Mouse (Mus musculus) megakaryocyte, embryonic 14.5 days (primary cell): Measurements from ENCODE around the gene C1rb. TPM values are rescaled to one million over a fixed set of nuclear protein-coding genes. Genes with fewer than 3 reads are reported as not detected.
"Not testable (repeated sequence)": the region's sequence is repeated elsewhere in the genome, so short reads cannot be mapped to it uniquely, and the experiment has no call there.

Experiments used
- H3K27me3 ChIP-seq: replicated peaks from 2 replicates; pipeline ENCODE3; 2012; ENCODE audit warnings: inconsistent platforms
- H3K36me3 ChIP-seq: replicated peaks from 2 replicates; pipeline ENCODE3; 2012; ENCODE audit warnings: low read length, inconsistent platforms, mixed read lengths
- H3K4me1 ChIP-seq: 2 replicates; pipeline ENCODE4 v1.6.1; 2012; ENCODE audit warnings: inconsistent platforms
- H3K4me3 ChIP-seq: replicated peaks from 2 replicates; pipeline ENCODE3; 2012; ENCODE audit warnings: moderate library complexity, mild to moderate bottlenecking, inconsistent platforms
- H3K9me3 ChIP-seq: 2 replicates; pipeline ENCODE4 v1.6.1; 2012; ENCODE audit warnings: inconsistent platforms
- FLI1 ChIP-seq: IDR thresholded peaks from 2 replicates; pipeline ENCODE4 v1.6.1; 2012; ENCODE audit warnings: low read length, inconsistent platforms, mixed read lengths
- GATA1 ChIP-seq: IDR thresholded peaks from 3 replicates; pipeline ENCODE4 v1.6.1; 2012; ENCODE audit warnings: mixed read lengths, low read length, inconsistent platforms, borderline replicate concordance
- polyA plus RNA-seq: library from polyadenylated mRNA; stranded (reverse); fragments of >175 nt; gene quantifications from 2 replicates; pipeline ENCODE4 v1.2.3, GENCODE M21; 2012; ENCODE audit warnings: low replicate concordance; ENCODE audit not compliant: insufficient read depth

C1rb gene
- polyA plus RNA-seq, result not detected in 2 replicates

GRCm38 (mm10) chr6:124570026-124570425 lies at the start of gene C1rb:
TSS of gene C1rb (plus strand) at chr6:124570294.
- Histone ChIP-seq H3K4me3 (no peak within 1 kb of the TSS), H3K9me3 (no peaks in the 10 kb centered on the region), H3K27me3 (peaks cover 9% of the 10 kb centered on the region), H3K36me3 (no peaks in the 10 kb centered on the region), H3K4me1 (peaks cover 4% of the 10 kb centered on the region; the same call in 1 of the 2 replicates)
- TF ChIP-seq FLI1 (no peak), GATA1 (no peak)

GRCm38 (mm10) chr6:124522082-124522481 lies 48.0 kb upstream of the C1rb start:
- H3K4me3 ChIP-seq, H3K9me3 ChIP-seq, H3K4me1 ChIP-seq, H3K27me3 ChIP-seq, H3K36me3 ChIP-seq: not testable (repeated sequence)

- Histone ChIP-seq H3K36me3 (no peaks in the 10 kb centered on the region), H3K9me3 (no peaks in the 10 kb centered on the region), H3K4me3 (no peak overlapping the region), H3K4me1 (no peaks in the 10 kb centered on the region), H3K27me3 (peaks cover 5% of the 10 kb centered on the region)
- TF ChIP-seq GATA1 (no peak), FLI1 (no peak)
These were observed 42.2 kb upstream of the C1rb start for GRCm38 (mm10) chr6:124527881-124528280.

- Histone ChIP-seq H3K36me3 (no peaks in the 10 kb centered on the region), H3K4me1 (no peaks in the 10 kb centered on the region), H3K4me3 (no peak overlapping the region), H3K27me3 (peaks cover 5% of the 10 kb centered on the region), H3K9me3 (no peaks in the 10 kb centered on the region)
- TF ChIP-seq FLI1, result no peak
- no peak for TF ChIP-seq GATA1
These were observed 39.0 kb upstream of the C1rb start for GRCm38 (mm10) chr6:124531077-124531476.

GRCm38 (mm10) chr6:124536125-124536829 lies 33.8 kb upstream of the C1rb start:
- not testable (repeated sequence) for H3K4me3 ChIP-seq, H3K36me3 ChIP-seq, H3K4me1 ChIP-seq, H3K9me3 ChIP-seq, H3K27me3 ChIP-seq

GRCm38 (mm10) chr6:124541176-124541575 lies 28.9 kb upstream of the C1rb start:
- H3K4me1 ChIP-seq, H3K4me3 ChIP-seq, H3K9me3 ChIP-seq, H3K27me3 ChIP-seq, H3K36me3 ChIP-seq: not testable (repeated sequence)

- H3K36me3 ChIP-seq, H3K4me1 ChIP-seq, H3K9me3 ChIP-seq, H3K4me3 ChIP-seq, H3K27me3 ChIP-seq: not testable (repeated sequence)
These were observed 27.8 kb upstream of the C1rb start, which contains the start of gene C1s1 for GRCm38 (mm10) chr6:124542284-124542683. TSS of gene C1s1 (minus strand) at chr6:124542359.

GRCm38 (mm10) chr6:124544466-124544865 lies 25.6 kb upstream of the C1rb start:
- H3K9me3 ChIP-seq, result peaks cover 8% of the 10 kb centered on the region
- no peaks in the 10 kb centered on the region for H3K4me1 ChIP-seq
- no peak overlapping the region for H3K4me3 ChIP-seq
- peaks cover 3% of the 10 kb centered on the region for H3K27me3 ChIP-seq
- TF ChIP-seq GATA1 (no peak), FLI1 (no peak)
- H3K36me3 ChIP-seq, result no peaks in the 10 kb centered on the region

GRCm38 (mm10) chr6:124545425-124545824 lies 24.7 kb upstream of the C1rb start:
- Histone ChIP-seq H3K36me3 (no peaks in the 10 kb centered on the region), H3K9me3 (peaks cover 17% of the 10 kb centered on the region), H3K4me1 (no peaks in the 10 kb centered on the region), H3K4me3 (no peak overlapping the region), H3K27me3 (peaks cover 3% of the 10 kb centered on the region)
- TF ChIP-seq GATA1 (no peak), FLI1 (no peak)

GRCm38 (mm10) chr6:124547979-124548378 lies 22.1 kb upstream of the C1rb start:
- not testable (repeated sequence) for H3K36me3 ChIP-seq, H3K4me1 ChIP-seq, H3K4me3 ChIP-seq, H3K27me3 ChIP-seq
- peaks cover 29% of the 10 kb centered on the region for H3K9me3 ChIP-seq

- Histone ChIP-seq H3K4me1 (no peaks in the 10 kb centered on the region), H3K36me3 (no peaks in the 10 kb centered on the region), H3K27me3 (peaks cover 3% of the 10 kb centered on the region), H3K4me3 (no peak overlapping the region), H3K9me3 (peaks cover 30% of the 10 kb centered on the region)
- TF ChIP-seq GATA1, result no peak
- TF ChIP-seq FLI1, result no peak
These were observed 21.0 kb upstream of the C1rb start for GRCm38 (mm10) chr6:124549023-124549550.
